Mouse (Mus musculus) hindbrain, embryonic 12.5 days (tissue): ENCODE results near the gene Pitpnc1. TPM values are rescaled to one million over a fixed set of nuclear protein-coding genes. Genes with fewer than 3 reads are reported as not detected.

ENCODE experiments used
- polyA plus RNA-seq: library from polyadenylated mRNA; unstranded; fragments of >200 nt; fragmentation: Nextera tagmentation; extraction: Ambion mirVana; gene quantifications from 2 replicates; pipeline ENCODE4 v1.2.1, GENCODE M21; 2016

Gene Pitpnc1
- polyA plus RNA-seq, 1 experiment from 2014 or later: 36.5 TPM

Other genes starting within 250 kb of the Pitpnc1 start
- gene Psmd12, start 8.8 kb upstream of the Pitpnc1 start, polyA plus RNA-seq: 172 and 177 TPM in 2 replicates
- gene Helz, start 77.2 kb upstream of the Pitpnc1 start, polyA plus RNA-seq: 21.4 and 22.6 TPM in 2 replicates
- gene Cacng1, start 245.8 kb upstream of the Pitpnc1 start, polyA plus RNA-seq: 0.50 and 1.9 TPM in 2 replicates